Mouse (Mus musculus) A20 (cell line): ENCODE measurements around the gene Zkscan6.

Source experiments
- DNase-seq: peaks from one replicate; pipeline ENCODE4 v3.0.0-alpha.2; 2011; ENCODE audit warnings: low read depth, low spot score

Zkscan6 gene

DNA sequence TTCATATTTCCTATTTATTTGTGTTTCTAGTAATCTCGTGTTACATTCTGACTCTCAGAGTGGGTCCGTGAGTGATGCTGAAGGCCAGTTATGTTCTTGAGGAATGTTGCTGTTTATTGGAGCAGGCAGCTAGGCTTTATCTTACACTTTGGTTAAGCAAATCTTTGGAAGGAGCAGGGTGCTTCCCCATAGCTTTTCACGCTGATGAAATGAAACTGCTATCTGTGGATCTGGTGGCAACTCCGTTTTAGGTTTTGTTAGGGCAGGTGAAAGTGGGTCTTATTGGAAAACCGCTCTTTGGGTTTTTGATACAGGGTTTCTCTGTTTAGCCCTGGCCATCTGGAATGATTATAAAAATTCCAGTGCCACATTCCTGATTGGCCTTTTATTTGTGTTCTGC lies 5.1 kb downstream of the Zkscan6 start:
- DNase-seq, result no peak

DNA sequence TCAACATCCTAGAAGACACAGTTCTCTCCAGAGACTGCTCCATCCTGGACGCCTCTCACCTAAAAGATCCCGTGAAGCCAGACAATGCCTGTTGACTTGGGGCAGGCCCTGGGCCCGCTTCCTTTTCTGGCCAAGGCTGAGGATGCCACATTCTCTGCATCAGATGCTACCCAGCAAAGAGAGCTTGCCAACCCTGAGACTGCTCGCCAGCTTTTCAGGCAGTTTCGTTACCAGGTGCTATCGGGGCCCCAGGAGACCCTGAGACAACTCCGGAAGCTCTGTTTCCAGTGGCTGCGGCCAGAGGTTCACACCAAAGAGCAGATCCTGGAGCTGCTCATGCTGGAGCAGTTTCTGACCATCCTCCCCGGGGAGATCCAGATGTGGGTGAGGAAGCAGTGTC lies 7.4 kb downstream of the Zkscan6 start:
- no peak for DNase-seq

DNA sequence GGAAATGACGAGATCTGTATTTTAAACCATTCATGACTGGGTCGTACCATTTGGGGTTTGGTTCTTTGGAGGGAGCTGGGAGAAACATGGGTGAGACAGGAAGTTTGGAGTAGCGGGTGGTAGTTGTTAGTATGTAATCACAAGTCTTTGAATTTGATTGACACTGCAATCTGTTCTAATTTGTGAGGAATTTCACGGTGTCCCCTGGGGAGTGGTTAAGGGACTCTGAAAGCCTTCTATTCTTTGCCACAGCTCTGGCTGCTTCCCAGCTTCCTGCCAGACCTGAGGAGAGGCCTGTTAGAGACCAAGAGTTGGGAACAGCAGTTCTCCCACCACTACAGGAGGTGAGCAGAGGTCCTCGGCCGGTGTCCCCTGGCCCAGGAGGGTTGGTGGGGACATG lies 9.3 kb downstream of the Zkscan6 start:
- DNase-seq, result no peak

DNA sequence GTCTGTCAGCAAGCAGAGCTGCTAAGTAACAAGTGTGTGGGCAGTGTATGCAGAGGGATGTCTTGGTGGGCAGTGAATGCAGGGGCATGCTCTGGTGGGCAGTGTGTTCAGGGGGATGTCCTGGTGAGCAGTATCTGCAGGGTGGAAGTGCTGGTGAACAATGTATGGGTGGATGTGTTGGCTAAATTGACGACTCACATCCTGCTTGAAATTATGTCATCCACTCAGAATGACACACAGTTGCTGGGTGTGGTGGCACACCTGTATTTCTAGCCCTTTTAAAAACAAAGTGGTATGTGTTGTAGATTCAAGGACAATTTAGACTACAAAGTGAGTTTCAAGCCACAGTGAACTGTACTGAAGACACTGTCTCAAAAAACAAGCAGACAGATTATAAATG lies 11.2 kb downstream of the Zkscan6 start:
- DNase-seq, result no peak

DNA sequence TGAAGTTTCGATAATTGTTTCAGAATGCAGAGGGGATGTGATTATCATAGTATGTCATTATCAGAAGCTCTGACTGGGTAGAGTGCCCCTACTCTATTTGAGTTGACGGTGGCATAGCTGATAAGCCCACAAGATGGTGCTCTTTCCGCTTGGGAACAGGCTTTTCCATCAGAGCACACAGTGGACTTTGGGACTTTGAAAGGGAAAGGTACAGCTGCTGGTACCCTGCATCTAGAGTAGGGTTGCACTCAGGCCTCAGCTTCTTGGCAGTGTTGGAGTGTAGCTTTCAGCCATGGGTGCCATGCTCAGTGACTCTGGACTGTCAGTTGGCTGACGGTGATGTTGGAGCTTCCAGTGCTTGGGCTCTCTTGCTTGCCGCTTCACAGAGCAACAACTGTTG lies 13.3 kb downstream of the Zkscan6 start:
- DNase-seq, result peak; percentile 15

DNA sequence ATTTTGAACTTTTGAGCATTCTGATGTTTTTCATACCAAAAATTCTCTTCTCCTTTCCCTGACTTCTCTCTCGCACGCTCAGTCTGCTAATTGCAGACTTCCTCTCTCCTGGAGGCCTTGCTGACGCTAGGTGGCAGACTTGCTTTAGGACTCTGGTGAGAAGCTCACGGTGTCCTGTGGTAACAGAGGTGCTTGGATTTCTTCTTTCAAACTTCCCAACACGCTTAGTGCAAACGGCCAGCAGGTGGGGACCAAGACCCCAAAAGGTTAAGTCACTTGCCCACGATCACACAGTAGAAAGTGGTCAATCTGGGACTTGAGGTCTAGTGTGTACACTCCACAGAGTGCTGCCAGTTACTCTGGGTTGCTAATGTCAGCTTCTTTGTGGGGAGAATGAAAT lies 13.9 kb downstream of the Zkscan6 start:
- peak; percentile 68 for DNase-seq

DNA sequence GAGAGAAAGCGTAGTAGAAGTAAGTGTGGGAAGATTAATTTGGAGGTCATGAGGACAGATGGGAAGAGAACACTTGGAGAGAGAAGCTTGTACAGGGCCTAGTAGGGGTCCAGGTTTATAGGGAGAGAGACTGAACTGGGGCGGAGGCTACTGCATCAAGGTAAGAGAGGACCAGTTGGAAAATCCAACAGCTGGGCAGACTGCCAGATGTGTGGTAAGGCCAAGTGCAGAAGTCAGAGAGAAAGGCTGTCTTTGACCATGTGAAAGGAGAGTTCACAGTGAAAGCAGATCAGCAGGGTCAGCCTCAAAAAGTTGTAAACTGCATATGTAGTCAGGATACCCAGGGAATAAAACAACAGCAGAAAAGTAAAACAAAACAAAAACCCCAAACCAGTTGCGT lies 17.6 kb downstream of the Zkscan6 start:
- no peak for DNase-seq

DNA sequence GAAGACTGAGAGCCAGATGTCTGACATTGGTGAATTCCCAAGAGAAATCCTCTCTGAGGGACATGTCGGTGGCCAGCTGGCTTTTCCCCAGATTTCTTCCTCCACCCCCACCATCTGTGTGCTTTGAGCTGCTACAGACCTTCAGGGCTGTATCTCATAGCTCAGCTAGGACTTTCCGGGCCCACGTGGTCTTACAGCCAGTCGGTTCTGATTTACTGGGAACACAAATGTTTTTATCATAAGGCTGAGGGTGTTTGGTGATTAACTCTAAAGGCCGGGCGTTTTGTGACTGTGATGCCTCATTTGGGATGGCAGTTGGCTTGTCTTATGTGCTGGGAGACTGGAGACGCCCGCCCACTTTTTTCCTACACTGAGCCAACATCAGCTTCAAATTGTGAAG lies 32.0 kb downstream of the Zkscan6 start:
- DNase-seq, result no peak

DNA sequence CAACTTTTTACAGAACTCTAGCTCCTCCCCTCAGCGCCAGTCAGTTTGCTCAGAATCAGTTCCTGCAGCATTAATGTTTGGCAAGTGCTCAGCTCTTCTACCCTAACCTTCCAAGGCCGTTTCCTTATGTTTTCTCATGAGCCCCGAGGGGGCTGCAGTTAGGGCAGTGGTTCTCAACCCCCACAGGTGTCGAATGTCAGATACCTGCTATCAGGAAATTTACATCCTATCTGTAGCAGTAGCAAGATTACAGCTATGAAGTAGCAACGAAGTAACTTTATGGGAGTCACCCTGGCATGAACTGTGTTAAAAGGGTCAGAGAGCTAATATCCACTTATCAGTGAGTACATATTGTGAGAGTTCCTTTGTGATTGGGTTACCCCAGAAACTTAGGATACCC lies 39.5 kb downstream of the Zkscan6 start:
- no peak for DNase-seq

DNA sequence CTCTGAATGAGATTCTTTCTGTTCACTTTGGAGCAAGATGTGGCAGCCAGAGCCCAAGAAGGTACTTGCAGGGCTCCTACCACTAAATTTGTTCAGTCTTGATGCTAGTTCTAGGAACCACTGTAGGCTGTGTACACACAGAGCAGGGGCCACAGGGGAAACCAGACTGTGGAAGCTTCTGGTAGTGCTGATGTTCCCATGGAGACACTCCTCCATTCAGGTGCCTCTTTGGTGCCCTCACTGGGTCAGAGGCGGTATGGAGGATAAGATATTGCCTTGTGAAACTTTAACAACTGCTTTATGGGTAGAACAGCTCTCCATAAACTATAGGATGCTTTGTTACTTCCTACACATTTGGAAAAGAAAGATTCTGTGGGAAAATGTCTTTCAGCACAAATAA lies 45.1 kb downstream of the Zkscan6 start:
- peak; percentile 34 for DNase-seq

DNA sequence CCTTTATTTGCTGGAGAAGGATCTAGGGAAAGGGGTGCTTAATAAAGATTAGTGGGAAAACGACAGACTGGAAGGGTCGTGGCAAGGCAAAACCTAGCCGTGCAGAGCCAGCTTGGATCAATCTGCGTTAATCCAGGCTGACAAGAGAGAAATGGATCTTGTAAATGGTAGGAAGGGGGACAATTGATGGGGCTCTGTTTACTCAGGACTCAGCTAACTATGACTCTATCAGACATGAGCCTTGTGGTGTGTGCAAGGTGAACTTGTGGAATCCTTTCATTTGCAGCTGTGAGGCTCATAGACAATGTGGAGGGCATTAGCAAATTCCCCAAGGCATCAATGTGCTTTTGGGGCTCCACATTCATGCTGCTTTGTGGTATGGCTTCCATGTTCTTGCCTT lies 54.5 kb downstream of the Zkscan6 start:
- DNase-seq, result no peak

DNA sequence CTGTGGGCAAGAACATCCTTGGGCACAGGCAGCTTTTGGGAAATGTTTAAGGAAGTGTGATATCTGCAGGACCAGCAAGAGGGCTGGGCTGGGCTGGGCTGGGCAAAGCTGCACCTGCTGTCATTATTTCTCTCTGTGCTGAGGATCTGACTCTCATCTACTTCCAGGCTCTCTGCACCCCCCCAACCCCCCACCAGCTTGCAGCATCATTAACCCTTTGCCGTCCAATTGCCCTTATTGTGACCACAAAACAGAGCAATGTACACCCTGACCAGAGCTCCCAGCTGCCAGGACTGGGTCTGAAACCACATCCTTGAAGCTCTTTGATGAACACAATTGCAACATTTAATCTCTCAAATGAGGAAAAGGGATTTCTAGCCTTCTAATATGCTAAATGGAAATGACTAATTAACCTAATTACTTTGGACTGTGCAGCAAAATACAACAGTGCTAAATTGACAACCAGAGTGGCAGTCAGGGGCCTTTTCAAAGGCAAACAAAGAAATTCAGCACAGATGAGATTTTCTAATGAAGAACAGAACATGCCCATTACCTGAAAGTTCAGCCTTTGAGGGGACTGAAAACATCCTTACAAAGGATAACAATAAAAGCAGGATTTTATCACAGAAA lies 70.3 kb downstream of the Zkscan6 start:
- no peak for DNase-seq
